Mouse (Mus musculus): ENCODE data around the gene Paxx. TPM values are rescaled to one million over a fixed set of nuclear protein-coding genes. Genes with fewer than 3 reads are reported as not detected.
"Not testable (repeated sequence)": the region's sequence is repeated elsewhere in the genome, so short reads cannot be mapped to it uniquely, and the experiment has no call there.

Gene Paxx
- polyA plus RNA-seq, 1 experiment from 2014 or later = 95.4 TPM

DNA sequence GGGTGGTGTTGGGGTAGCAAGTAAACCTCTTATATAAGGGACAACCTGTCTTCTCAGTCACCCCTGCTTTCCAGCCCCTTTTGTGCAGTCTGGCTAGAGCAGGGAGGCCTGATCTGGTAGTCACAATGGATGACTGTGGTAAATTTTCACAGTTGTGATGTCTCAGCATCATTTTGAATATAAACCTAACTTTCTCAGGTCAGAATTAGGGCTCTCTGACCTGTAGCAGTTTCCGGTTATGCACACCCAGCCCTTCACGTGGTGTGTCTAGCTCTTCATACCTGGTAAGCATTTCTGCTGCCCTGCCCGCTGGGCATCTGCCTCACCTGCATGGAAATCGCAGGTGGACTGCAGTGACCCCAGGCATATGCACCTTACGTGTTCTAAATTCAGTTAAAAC is 33.6 kb downstream of the Paxx start:
- Histone ChIP-seq H3K27ac (replicated peaks; ENCODE audit: low read depth, low read length) (0 out of 2 replicates have a peak overlapping the region, but pooled peaks have one; percentile 10), H3K9me3 (ENCODE audit: control insufficient read depth, low read length) (no peaks in the 10 kb centered on the region), H3K27me3 (ENCODE audit: control insufficient read depth, insufficient read depth, low read length) (peaks cover 4% of the 10 kb centered on the region; the same call in 1 of the 2 replicates), H3K4me1 (ENCODE audit: control insufficient read depth, insufficient read depth, low read length) (peaks cover 27% of the 10 kb centered on the region), H3K9ac (replicated peaks; ENCODE audit: low read length) (no peak overlapping the region), H3K4me2 (ENCODE audit: low read length) (no peak overlapping the region), H3K36me3 (ENCODE audit: control insufficient read depth, insufficient read depth, low read length) (peaks cover 6% of the 10 kb centered on the region; the same call in 1 of the 2 replicates), H3K4me3 (replicated peaks; ENCODE audit: low read depth, low read length) (no peak overlapping the region)
- ATAC-seq (ENCODE audit: low FRiP score, low TSS enrichment) (no peak), DNase-seq (no peak)
- 90% methylated on average over 5 of the region's 5 CpGs for WGBS

DNA sequence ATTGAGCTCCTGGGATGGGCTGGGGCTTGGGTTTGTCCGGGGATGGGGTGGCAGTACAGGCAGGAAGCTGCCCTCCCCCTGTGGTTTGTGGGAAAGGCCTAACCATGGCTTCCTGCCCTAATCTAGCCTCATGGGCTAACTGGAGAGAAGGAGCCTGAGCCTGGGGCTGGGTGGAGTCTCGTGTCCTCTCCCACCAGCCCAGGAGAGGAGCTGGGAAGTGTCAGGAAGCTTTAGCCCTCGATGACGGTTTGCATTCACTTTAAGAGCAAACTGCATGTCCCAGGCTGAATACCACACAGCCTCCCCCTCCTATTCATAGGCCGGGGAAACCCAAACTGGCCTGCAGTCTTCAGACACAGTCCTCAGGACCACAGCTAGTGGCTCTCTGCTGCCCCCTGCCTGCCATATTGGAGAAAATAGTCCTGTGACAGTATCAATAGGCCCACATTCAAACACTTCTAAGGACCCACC is 34.1 kb downstream of the Paxx start:
- 26% methylated on average over 5 of the region's 5 CpGs for WGBS
- Histone ChIP-seq H3K9ac (replicated peaks; ENCODE audit: low read length) (no peak overlapping the region), H3K9me3 (ENCODE audit: control insufficient read depth, low read length) (no peaks in the 10 kb centered on the region), H3K36me3 (ENCODE audit: control insufficient read depth, insufficient read depth, low read length) (peaks cover 6% of the 10 kb centered on the region; the same call in 1 of the 2 replicates), H3K4me2 (ENCODE audit: low read length) (no peak overlapping the region), H3K4me1 (ENCODE audit: control insufficient read depth, insufficient read depth, low read length) (peaks cover 27% of the 10 kb centered on the region), H3K27me3 (ENCODE audit: control insufficient read depth, insufficient read depth, low read length) (peaks cover 4% of the 10 kb centered on the region; the same call in 1 of the 2 replicates), H3K27ac (replicated peaks; ENCODE audit: low read depth, low read length) (0 out of 2 replicates have a peak overlapping the region, but pooled peaks have one; percentile 10), H3K4me3 (replicated peaks; ENCODE audit: low read depth, low read length) (no peak overlapping the region)
- no peak for ATAC-seq (ENCODE audit: low FRiP score, low TSS enrichment)
- peak; percentile 90 for DNase-seq

DNA sequence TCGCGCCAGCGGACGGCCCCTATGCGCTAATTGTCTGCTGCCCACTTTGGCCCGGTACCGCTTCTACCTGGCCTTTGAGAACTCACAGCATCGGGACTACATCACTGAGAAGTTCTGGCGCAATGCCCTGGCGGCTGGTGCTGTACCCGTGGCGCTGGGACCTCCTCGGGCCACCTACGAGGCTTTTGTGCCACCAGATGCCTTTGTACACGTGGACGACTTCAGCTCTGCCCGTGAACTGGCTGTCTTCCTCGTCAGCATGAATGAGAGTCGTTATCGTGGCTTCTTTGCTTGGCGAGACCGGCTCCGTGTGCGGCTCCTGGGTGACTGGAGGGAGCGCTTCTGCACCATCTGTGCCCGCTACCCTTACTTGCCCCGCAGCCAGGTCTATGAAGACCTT is 35.4 kb downstream of the Paxx start:
- peaks cover 15% of the 10 kb centered on the region for H3K4me1 ChIP-seq (ENCODE audit: control insufficient read depth, insufficient read depth, low read length)
- DNase-seq (no peak), ATAC-seq (ENCODE audit: low FRiP score, low TSS enrichment) (no peak)
- H3K4me2 ChIP-seq (ENCODE audit: low read length) = no peak overlapping the region
- H3K4me3 ChIP-seq (replicated peaks; ENCODE audit: low read depth, low read length) = no peak overlapping the region
- no peaks in the 10 kb centered on the region for H3K36me3 ChIP-seq (ENCODE audit: control insufficient read depth, insufficient read depth, low read length)
- whole genome bisulfite sequencing = 50% methylated on average over 27 of the region's 27 CpGs
- no peaks in the 10 kb centered on the region for H3K9me3 ChIP-seq (ENCODE audit: control insufficient read depth, low read length)
- peak overlapping the region; percentile 2; the same call in 1 of the 2 replicates for H3K9ac ChIP-seq (replicated peaks; ENCODE audit: low read length)
- H3K27me3 ChIP-seq (ENCODE audit: control insufficient read depth, insufficient read depth, low read length) = peaks cover 4% of the 10 kb centered on the region; the same call in 1 of the 2 replicates
- H3K27ac ChIP-seq (replicated peaks; ENCODE audit: low read depth, low read length) = no peak overlapping the region

DNA sequence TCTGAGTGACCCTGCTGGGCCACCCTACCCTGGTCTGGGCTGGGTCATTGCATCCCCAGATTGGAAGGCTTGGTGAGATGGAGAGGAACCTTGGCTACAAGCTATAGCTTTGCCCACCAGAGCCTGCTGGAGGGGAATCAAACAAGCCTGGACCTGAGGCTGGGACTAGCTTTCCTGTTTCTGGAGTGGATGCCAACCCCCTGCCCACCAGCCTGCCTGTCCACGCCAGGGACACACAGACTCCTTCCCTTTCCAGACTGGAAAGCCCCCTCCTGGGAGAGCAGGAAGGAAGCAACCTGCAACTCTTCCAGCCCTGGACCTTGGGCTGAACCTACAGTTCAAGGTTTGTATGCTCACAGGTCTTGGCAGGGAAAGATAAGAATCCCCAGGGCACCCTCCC is 37.3 kb downstream of the Paxx start:
- Histone ChIP-seq H3K9me3 (ENCODE audit: control insufficient read depth, low read length) (no peaks in the 10 kb centered on the region), H3K36me3 (ENCODE audit: control insufficient read depth, insufficient read depth, low read length) (no peaks in the 10 kb centered on the region), H3K4me1 (ENCODE audit: control insufficient read depth, insufficient read depth, low read length) (no peaks in the 10 kb centered on the region), H3K4me3 (replicated peaks; ENCODE audit: low read depth, low read length) (no peak overlapping the region), H3K4me2 (ENCODE audit: low read length) (no peak overlapping the region), H3K9ac (replicated peaks; ENCODE audit: low read length) (no peak overlapping the region), H3K27me3 (ENCODE audit: control insufficient read depth, insufficient read depth, low read length) (peaks cover 4% of the 10 kb centered on the region; the same call in 1 of the 2 replicates), H3K27ac (replicated peaks; ENCODE audit: low read depth, low read length) (no peak overlapping the region)
- 52% methylated on average over 1 of the region's 1 CpGs for WGBS
- no peak for DNase-seq
- ATAC-seq (ENCODE audit: low FRiP score, low TSS enrichment) = no peak

DNA sequence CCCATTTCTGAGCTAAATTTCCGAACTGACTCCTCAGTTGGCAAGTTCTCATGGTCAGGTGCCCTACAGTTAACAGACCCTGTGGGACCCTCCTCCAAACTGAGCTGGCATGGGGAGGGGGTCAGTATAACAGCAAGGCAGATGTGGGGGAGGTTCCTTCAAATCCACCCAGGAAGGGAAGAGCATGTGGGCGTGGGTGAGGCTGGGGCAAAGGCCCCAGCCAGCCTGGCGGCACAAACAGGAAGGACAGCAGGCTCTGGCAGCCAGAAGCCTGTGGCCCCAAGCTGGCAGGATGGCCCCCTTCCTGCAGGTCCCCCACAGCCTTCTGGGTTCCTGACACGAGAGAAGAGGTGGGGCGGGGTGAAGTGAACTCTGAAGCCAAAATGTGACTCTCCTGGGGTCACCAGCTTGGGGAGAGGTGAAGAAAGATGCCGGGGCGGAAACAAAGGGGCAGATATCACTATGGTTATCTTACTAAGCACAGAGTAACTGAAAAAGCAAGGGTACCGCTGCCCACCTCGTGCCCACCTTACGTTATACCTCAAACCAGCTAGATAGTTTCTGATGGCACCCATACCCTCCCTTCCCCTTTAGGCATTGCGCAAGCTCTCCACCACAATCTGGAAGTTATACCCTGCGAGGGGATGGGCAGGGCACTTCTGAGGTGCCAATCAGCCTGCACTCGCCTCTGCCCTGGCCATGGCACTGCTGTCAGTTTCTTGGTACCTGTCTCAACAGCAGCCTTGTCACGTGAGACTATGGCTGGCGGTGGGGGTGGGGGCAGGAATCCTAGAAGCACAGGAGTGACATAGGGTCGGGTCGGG is 38.1 kb downstream of the Paxx start, which contains the start of gene Fut7:
Gene Fut7, plus strand, starts transcription at position 681 of the 824 bp plus-strand sequence.
- 68% methylated on average over 17 of the region's 17 CpGs for WGBS
- Histone ChIP-seq H3K27me3 (ENCODE audit: control insufficient read depth, insufficient read depth, low read length) (peaks cover 4% of the 10 kb centered on the region; the same call in 1 of the 2 replicates), H3K9me3 (ENCODE audit: control insufficient read depth, low read length) (no peaks in the 10 kb centered on the region), H3K4me3 (replicated peaks; ENCODE audit: low read depth, low read length) (no peak within 1 kb of the TSS), H3K9ac (replicated peaks; ENCODE audit: low read length) (no peak within 1 kb of the TSS; the same call in 1 of the 2 replicates), H3K4me1 (ENCODE audit: control insufficient read depth, insufficient read depth, low read length) (no peaks in the 10 kb centered on the region), H3K36me3 (ENCODE audit: control insufficient read depth, insufficient read depth, low read length) (no peaks in the 10 kb centered on the region), H3K4me2 (ENCODE audit: low read length) (no peak within 1 kb of the TSS), H3K27ac (replicated peaks; ENCODE audit: low read depth, low read length) (no peak within 1 kb of the TSS)
- ATAC-seq (ENCODE audit: low FRiP score, low TSS enrichment) (no peak), DNase-seq (no peak)

DNA sequence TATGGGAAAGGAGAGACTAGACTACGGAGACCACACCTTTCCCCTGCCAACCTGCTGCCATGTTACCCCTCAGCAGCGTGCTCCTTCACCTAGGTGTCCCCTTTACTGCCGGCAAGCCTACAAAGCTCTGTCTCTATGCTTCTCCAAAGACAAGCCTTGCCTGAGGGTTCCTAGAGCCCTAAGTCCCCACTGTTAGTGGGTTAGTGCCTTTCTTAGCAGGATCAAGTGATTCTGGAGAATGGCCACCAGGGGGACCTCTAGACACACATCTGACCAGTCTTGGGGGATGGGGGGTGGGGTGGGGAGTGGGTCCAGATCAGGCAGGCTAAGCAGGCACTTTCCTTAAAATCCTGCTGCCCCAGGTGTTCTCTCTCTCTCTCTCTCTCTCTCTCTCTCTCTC is 39.0 kb downstream of the Paxx start:
- H3K27me3 ChIP-seq (ENCODE audit: control insufficient read depth, insufficient read depth, low read length) = peaks cover 4% of the 10 kb centered on the region; the same call in 1 of the 2 replicates
- no peaks in the 10 kb centered on the region for H3K36me3 ChIP-seq (ENCODE audit: control insufficient read depth, insufficient read depth, low read length)
- no peak overlapping the region for H3K4me2 ChIP-seq (ENCODE audit: low read length)
- H3K27ac ChIP-seq (replicated peaks; ENCODE audit: low read depth, low read length) = no peak overlapping the region
- ATAC-seq (ENCODE audit: low FRiP score, low TSS enrichment) (peak; percentile 57; the same call in 1 of the 2 replicates), DNase-seq (peak; percentile 82)
- no peak overlapping the region for H3K9ac ChIP-seq (replicated peaks; ENCODE audit: low read length)
- no peaks in the 10 kb centered on the region for H3K9me3 ChIP-seq (ENCODE audit: control insufficient read depth, low read length)
- no peak overlapping the region for H3K4me3 ChIP-seq (replicated peaks; ENCODE audit: low read depth, low read length)
- H3K4me1 ChIP-seq (ENCODE audit: control insufficient read depth, insufficient read depth, low read length) = no peaks in the 10 kb centered on the region
- WGBS = 17% methylated on average over 3 of the region's 3 CpGs

DNA sequence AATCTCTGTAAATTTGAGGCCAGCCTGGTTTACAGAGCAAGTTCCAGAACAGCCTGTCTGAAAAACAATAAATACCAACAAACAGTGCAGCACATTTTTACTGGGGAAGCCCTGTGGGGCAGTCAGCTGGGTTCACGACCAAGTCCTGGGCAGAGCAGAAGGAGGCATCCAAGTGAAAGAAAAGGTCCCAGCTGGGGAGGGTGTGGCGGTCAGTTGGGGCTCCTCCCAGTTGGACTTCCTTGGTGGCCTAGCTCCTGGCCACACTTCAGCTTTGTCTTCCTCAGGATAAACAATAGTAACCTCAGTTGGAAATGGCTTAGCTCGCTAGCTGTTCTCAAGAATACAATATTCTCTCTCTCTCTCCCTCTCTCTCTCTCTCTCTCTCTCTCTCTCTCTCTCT is 43.5 kb downstream of the Paxx start:
- H3K4me3 ChIP-seq (replicated peaks; ENCODE audit: low read depth, low read length) = no peak overlapping the region
- H3K4me1 ChIP-seq (ENCODE audit: control insufficient read depth, insufficient read depth, low read length) = no peaks in the 10 kb centered on the region
- H3K27ac ChIP-seq (replicated peaks; ENCODE audit: low read depth, low read length) = no peak overlapping the region
- 0 out of 2 replicates have a peak, but pooled peaks cover 4% of the 10 kb centered on the region for H3K36me3 ChIP-seq (ENCODE audit: control insufficient read depth, insufficient read depth, low read length)
- H3K27me3 ChIP-seq (ENCODE audit: control insufficient read depth, insufficient read depth, low read length) = no peaks in the 10 kb centered on the region
- 20% methylated on average over 3 of the region's 3 CpGs for WGBS
- ATAC-seq (ENCODE audit: low FRiP score, low TSS enrichment) (no peak), DNase-seq (no peak)
- H3K9me3 ChIP-seq (ENCODE audit: control insufficient read depth, low read length) = no peaks in the 10 kb centered on the region
- no peak overlapping the region for H3K4me2 ChIP-seq (ENCODE audit: low read length)
- no peak overlapping the region for H3K9ac ChIP-seq (replicated peaks; ENCODE audit: low read length)

DNA sequence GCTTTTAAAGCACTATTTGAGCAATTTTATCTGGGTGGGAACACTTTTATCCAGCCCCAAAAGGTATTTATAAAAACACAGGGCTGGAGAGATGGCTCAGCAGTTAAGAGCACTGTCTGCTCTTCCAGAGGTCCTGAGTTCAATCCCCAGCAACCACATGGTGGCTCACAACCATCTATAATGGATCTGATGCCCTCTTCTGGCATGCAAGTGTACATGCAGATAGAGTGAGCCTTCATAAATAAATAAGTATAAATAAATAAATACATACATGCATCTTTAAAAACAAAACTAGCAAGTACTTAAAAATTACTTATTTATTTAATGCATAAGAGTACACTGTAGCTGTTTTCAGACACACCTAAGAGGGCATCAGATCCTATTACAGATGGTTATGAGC is 47.5 kb downstream of the Paxx start:
- H3K9ac ChIP-seq (replicated peaks; ENCODE audit: low read length); H3K9me3 ChIP-seq (ENCODE audit: control insufficient read depth, low read length); H3K4me3 ChIP-seq (replicated peaks; ENCODE audit: low read depth, low read length); DNase-seq; H3K4me2 ChIP-seq (ENCODE audit: low read length); H3K27me3 ChIP-seq (ENCODE audit: control insufficient read depth, insufficient read depth, low read length); H3K4me1 ChIP-seq (ENCODE audit: control insufficient read depth, insufficient read depth, low read length); ATAC-seq (ENCODE audit: low FRiP score, low TSS enrichment); H3K27ac ChIP-seq (replicated peaks; ENCODE audit: low read depth, low read length): not testable (repeated sequence)
- H3K36me3 ChIP-seq (ENCODE audit: control insufficient read depth, insufficient read depth, low read length) = peaks cover 31% of the 10 kb centered on the region

Data from midbrain, embryonic 14.5 days (tissue).